Mouse (Mus musculus): Measurements from ENCODE around the gene Pde11a.

The Pde11a gene

DNA sequence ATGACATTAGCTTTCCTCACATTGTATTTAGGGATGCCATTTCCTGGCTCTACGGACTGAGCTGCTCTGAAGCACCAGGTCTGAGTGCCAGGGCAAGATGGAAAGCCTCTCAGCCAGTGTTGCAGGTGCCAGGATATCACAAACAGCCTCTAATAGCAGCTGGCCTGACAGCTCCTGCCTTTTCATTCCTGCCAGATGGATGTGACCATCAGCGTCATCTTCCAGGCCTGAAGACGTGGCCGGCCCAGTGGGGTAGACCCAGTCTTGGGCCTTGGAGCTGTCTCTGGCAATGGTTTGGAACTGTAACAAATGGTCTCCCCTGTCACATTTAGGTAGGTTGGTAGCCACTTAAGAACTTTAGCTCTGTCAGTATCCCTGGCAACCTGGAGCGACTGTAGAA is 385.3 kb downstream of the Pde11a start:
- DNase-seq (ENCODE audit: low read depth, low spot score): no peak
- no peaks in the 10 kb centered on the region for H3K27me3 ChIP-seq (ENCODE audit: control insufficient read depth, insufficient read depth, low read length, poor library complexity, severe bottlenecking)
- no peaks in the 10 kb centered on the region for H3K36me3 ChIP-seq (ENCODE audit: control insufficient read depth, insufficient read depth, low read length, poor library complexity, severe bottlenecking)

DNA sequence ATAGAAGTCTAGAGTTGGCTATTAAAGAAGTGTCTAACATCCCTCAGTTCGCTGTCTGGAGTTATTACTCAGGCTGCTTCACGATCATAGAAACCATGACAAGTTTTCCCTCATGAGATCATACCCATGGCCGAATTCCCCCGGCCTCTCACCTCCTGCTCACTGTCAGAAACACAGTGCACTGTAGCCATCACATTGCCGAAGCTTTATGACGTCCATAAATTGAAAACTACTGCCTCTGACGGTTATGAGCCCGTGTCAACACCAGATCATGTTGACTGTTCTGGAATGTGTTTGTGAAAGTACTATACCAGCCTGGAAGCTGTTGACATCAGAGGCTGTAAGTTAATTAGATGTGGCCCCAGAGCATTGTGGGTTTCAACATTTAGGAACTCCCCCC is 387.9 kb downstream of the Pde11a start:
- H3K36me3 ChIP-seq (ENCODE audit: control insufficient read depth, insufficient read depth, low read length, poor library complexity, severe bottlenecking): no peaks in the 10 kb centered on the region; the same call in 1 of the 2 replicates
- no peak for DNase-seq (ENCODE audit: low read depth, low spot score)

More for the DNA sequence above, 387.9 kb downstream of the Pde11a start:
- no peaks in the 10 kb centered on the region for H3K27me3 ChIP-seq (ENCODE audit: control insufficient read depth, insufficient read depth, low read length, poor library complexity, severe bottlenecking)

All from splenic B cell, adult 2 months (primary cell).